Mouse (Mus musculus) frontal cortex, postnatal 36 days (tissue): Measurements from ENCODE around the gene Cers2.

Experiments
- DNase-seq, 2 experiments: peaks; one replicate each; pipeline ENCODE4 v3.0.0; 2022; ENCODE audit warnings: low spot score in 2 of 2

The Cers2 gene

GRCm38 (mm10) chr3:95314486-95315093 lies at the start of gene Cers2:
Gene Cers2, plus strand, starts transcription at chr3:95314791.
- no peak for DNase-seq

DNA sequence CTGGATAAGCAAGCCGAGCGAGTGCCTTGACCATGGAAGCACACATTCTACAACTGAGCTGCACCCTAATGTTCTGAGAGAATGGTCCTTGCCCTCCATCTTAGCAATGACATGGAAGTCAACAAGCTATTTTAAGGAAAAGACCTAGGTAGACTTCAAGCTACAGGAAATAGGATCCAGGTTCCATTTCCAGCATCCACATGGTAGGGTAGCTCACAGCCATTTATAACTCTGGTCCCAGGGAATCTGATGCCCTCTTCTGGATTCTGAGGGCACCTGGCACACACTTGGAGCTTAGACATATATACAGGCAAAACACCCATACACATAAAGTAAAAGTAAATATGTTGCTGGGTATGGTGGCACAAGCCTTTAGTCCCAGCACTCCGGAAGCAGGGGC lies 48.5 kb upstream of the Cers2 start:
- no peak for DNase-seq

DNA sequence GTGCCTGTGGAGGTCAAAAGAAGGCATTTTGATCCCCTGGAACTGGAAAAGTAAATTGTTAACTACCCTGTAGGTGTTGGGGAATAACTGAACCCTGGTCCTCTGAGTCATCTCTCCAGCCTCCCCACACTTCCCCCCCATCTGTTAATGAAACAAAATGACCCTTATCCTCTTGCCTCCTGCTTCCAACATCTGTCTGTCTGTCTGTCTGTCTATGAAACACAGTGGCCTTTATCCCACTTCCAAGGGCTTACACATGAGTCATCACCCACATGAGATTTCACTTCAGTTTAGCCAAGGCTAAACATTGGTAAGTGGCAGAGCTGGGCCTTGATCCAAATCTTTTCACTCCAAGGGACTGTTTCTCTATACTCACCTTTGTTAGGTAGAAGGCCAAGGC lies 46.7 kb upstream of the Cers2 start:
- DNase-seq, result no peak

DNA sequence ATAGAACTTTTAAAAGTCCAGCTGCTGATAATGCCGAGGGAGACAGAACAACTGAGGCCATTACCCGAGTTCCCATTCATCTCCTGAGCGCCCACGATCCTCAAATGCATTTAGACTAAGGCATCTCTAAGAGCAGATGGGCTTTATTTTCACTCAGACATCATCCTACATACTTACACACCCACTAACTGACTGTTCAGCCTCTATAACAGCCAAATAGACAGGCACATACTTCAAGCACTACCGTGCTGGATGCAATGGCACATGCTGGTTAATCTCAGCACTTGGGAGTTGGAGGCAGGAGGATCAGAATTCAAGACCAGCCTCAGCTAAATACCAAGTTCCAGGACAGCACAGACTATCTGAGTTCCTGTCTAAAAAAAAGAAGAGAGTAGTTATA lies 44.8 kb upstream of the Cers2 start:
- peak; percentile 31 to 53 for DNase-seq

GRCm38 (mm10) chr3:95270766-95271364 lies 43.7 kb upstream of the Cers2 start:
- no peak for DNase-seq

DNA sequence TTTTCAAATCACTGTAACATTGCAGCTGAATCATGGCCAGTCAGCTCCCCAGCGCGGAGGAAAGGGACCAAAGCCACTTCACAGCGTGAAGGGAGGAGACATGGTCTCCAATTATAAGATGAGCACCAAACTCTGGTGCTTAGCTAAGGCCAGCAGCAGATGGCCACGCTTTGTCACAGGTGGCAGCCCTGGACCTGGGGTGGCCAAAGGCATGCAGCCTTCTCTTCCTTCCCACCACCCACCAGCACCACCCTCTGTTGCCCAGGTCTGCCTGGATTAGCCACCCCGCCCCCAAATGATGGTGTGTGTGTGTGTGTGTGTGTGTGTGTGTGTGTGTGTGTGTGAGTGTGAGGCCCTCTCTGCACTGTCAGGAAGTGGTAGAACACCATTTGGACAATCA lies 41.1 kb upstream of the Cers2 start:
- no peak for DNase-seq

GRCm38 (mm10) chr3:95274453-95274852 lies 40.1 kb upstream of the Cers2 start:
- no peak for DNase-seq

- no peak for DNase-seq
These were observed 39.4 kb upstream of the Cers2 start for GRCm38 (mm10) chr3:95275161-95275560.

GRCm38 (mm10) chr3:95276428-95276934 lies 38.1 kb upstream of the Cers2 start:
- DNase-seq, result no peak

- DNase-seq, result no peak
These were observed 37.4 kb upstream of the Cers2 start for GRCm38 (mm10) chr3:95277149-95277551.

- DNase-seq, result peak in 1 of 2 experiments; percentile 24
These were observed 33.8 kb upstream of the Cers2 start for GRCm38 (mm10) chr3:95280747-95281146.

DNA sequence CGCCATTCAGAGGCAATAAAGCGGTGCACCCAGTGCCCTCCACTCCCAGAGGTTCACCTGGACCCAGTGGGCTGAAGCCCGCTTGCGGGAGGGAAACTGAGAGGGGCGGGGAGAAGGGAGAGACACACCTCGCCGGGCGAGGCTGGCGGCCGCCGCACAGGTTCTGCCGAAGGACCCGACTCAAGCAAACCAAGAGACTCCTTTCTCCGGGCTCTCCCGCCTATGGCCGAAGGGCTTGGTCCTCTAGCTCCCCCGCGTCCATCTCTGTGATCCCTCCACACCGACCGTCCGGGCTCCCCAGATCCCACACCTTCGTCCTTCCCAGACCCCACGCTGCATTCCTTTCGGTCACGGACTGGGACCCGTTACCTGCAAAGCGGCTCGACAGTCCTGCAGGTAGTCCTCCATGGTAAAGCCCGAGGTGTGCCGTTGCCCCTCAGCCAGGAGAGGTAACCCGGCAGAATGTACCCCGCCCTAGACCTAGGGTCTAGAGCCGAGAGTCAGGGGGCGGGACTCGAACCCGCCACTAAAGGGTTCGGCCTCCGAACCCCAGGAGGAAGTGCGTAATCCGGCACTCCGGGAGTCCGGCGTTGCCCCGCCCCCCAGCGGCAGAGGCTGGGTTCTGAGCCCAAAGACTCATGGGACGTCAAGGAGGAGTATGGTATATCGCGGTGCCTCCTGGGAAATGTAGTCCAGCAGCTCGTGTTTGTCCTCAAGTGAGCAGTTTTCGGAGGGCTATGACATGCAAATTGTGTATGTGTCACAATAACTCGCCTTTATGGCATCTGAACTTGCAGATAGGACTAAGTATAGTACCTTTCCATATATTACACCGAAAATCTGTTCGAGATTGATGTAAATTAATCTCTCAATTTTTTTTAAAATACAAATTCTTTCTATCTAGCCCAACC lies 33.1 kb upstream of the Cers2 start, which contains the start of the genes Mindy1 and Prune1:
Gene Mindy1 (plus strand): TSS at position 130 of the 911 bp plus-strand sequence.
Gene Prune1 (minus strand): TSS at position 861 of the 911 bp plus-strand sequence.
- peak; percentile 98 to 99 for DNase-seq

DNA sequence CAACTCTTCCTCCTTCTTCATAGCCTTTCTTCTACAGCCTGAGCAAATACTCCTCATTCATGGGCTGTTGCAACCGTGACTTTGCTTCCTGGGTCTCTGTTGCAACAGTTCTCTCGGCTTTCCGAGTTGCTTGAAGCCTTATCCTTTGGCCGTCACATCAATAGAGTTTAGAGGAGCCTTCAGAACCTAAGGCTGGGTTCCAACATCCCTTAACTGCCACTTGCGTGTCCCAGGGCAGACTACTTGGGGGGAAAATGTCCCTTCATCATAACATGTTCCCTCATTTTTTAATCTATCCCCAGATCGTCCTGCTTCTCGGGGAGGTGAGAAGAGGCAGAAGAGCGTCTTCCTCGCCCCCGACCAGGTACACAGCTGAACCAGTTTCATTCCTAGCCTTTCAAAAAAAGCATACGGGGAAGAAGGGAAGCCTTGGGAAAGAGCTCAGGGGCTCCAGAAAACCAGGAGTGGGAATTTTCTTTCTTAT lies 32.2 kb upstream of the Cers2 start:
- DNase-seq, result peak in 1 of 2 experiments; percentile 32

DNA sequence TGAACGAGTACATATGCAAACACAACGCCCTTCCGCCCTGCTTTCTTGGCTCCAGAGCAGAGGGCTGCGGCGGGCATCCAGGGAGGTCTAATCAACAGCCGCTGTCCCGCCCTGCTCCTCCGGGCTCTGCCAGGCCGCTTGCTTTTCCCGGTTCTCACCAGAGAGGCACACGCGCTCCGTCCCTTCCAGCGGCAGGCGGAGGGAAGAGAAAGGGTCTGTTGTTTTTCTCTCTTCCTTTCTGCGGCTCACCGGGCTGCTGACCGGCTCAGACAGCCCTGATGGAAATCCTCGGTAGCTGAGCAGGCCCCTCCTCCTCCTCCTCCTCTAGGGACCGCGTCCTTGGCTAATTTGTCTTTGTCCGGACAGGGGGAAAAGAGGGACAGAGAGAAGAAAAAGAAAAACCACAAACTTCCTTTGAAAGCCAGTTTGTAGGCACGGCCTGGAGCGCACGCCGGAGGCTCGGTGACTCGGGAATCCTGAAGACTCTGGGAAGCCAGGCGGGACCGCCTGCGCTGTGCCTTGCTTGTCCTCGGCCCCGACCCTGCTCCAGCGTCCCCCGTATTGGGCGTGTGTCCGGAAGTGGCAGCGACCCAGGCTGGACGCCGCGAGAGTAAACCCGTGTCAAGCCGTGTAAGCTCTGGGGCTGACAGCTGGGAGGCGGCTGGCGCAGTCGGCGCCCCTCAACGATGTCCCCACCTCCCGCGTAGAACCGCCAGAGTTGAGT lies 31.6 kb upstream of the Cers2 start:
- DNase-seq, result peak; percentile 69 to 73

DNA sequence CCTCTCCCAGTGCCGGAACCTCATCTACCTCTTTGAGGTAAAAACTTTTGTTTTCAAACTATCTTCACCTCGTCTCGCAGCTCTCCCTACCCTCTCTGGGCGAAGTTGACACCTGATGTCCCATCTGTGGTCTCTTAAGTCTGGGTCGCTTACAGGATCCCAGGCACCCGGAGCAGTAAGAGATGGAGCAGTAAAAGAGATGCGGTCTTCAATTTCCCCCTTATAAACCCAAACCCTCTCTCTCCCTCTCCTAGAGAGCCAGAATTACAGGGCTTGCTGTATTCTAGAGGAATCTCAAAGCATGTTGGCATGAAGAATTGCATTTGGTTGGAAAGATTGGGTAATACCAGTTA lies 31.0 kb upstream of the Cers2 start:
- DNase-seq, result no peak

GRCm38 (mm10) chr3:95284062-95284461 lies 30.5 kb upstream of the Cers2 start:
- no peak for DNase-seq

DNA sequence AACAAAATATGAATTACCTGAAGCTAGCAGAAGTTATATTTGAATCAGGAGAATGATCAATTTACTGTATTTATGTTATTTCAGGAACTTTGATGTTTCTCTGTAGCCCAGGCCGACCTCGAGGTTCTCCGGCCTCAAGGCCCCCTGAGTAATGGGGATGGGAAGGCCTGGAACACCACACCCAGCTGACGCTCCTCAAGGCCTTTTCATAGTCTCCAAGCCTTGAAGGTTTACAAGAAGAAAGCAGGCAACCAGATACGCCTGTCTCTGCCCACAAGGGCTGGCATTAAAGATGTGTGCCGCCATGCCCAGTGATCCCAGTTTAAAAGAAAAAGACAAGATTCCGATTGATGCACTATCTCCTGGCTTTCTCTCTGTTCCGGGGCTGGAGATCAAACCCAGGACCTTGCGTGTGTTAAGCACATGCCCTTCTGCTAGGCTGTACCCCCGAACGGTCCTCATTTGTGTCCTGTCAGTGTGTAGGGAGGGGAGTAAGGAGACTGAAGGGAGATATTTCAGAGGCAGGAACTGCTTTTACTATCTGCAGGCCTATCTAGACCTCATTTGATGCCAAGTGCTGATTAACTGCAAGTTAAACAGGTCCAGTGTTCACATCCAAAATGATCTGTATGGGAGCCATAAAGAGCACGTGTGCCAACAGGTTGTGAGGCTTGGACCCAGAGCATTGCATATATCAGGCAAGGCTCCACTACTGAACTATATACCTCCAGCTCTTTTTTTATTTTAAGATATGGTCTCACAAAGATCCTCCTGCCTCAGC lies 29.9 kb upstream of the Cers2 start:
- no peak for DNase-seq

- no peak for DNase-seq
These were observed 29.2 kb upstream of the Cers2 start for GRCm38 (mm10) chr3:95285390-95285789.

GRCm38 (mm10) chr3:95286011-95286410 lies 28.6 kb upstream of the Cers2 start:
- DNase-seq, result no peak

DNA sequence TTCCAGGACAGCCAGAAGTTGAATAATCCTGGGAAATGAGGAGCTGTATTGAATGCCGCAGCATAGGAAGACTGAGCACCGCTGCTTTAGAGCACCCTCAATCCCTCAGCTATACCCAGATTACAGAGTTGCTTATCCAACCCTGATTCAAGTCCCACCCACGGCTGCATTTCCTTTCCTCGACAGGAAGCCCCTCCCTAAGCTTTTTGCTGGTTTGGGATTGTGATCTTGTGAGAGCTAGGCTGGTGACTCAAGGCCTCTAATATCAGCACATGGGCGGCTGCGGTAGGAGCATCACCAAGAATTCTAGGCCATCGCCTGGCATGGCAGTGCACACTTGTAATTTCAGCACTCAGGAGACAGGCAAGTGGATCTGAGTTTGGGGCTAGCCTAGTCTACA lies 28.1 kb upstream of the Cers2 start:
- no peak for DNase-seq

- DNase-seq, result no peak
These were observed 27.1 kb upstream of the Cers2 start for GRCm38 (mm10) chr3:95287541-95287940.
